Mouse (Mus musculus) spleen, adult 12 weeks (tissue): ENCODE results near the gene Kpna4.

ENCODE experiments used
- DNase-seq: peaks from one replicate; pipeline ENCODE4 v3.0.0; 2022; ENCODE audit warnings: low spot score

Gene Kpna4

GRCm38 (mm10) chr3:69126509-69127345 is at the start of gene Kpna4:
Gene Kpna4, minus strand, starts transcription at chr3:69127113.
- peak; percentile 90 for DNase-seq

GRCm38 (mm10) chr3:69175229-69175628 is 48.3 kb upstream of the Kpna4 start:
- DNase-seq = no peak

DNA sequence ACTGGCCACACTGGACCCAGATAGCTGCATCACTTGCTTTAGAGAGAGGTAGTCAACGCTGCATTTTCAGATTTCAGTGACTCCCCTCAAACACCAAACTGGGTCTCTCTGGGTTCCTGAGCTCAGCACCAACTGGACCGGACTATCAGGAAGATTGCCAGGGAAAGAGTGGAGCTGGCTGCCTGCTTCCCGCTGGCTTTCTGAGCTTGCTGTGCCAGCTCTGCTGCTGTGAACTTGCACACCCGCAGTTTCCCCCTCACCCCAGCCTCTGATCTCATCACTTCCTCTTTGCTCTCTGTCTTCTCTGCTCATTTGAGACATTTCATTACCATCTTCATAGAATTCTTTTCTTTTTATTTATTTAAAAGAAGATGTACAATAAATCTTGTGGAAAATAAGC is 44.2 kb upstream of the Kpna4 start:
- DNase-seq = no peak

DNA sequence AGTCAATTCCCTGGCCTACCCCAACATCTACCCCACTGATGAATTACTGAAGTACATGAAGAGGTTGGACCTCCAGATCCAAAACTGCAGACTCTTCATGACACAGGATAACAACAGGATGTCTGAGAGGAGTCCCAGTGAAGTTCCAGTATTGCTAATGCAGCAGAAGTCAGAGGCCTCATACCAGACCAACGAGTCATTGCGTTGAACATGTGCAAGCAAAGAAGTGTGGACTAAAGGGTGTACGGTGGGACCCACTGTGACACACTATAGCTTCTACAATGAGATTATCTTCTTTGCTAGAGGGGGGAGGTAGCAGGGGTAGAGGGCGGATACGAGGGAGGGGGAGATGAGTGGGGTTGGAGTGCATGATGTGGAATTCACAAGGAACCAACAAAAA is 42.9 kb upstream of the Kpna4 start:
- DNase-seq = no peak

- DNase-seq = no peak
These were observed 41.8 kb upstream of the Kpna4 start for GRCm38 (mm10) chr3:69168724-69169123.

DNA sequence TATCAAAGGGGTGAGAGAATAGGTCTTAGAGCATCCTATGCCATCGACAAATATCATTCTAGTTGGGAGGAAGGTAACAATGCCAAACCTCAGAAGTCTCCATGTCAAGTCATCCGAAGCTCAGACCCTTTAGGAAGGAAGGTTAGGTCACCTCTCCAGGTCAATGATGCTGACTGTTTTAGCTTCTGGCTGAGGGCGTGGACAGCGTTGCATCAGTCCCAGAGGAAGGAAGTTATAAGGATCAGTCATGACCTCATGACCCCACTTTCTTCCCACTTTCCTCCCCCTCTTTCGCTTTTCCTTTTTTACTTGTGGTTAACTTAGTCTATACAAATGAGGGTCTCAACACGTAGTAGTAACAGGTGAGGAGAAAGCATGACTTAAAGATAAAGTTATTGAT is 36.1 kb upstream of the Kpna4 start:
- DNase-seq = no peak

- no peak for DNase-seq
These were observed 33.5 kb upstream of the Kpna4 start for GRCm38 (mm10) chr3:69160429-69160828.

DNA sequence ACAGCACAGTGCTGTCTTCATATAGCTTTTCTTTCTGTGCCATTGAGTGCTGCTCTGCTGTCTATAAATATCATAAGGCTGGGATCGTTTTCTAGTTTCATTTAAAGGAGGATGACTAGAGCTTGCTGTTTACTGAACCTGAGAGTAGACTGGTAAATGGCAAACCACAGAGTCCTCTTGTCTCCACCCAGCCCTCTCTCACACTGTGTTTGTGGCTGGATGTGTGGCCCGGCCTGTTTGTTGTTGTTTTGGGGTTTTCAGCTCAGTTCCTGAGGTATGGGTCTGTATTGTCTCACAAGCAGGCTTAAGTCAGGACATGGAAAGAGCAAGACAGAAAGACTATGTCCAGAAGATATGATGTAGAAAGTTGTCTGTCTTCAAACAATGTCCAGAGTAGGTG is 32.6 kb upstream of the Kpna4 start:
- DNase-seq = no peak

- no peak for DNase-seq
These were observed 31.0 kb upstream of the Kpna4 start for GRCm38 (mm10) chr3:69157886-69158285.

DNA sequence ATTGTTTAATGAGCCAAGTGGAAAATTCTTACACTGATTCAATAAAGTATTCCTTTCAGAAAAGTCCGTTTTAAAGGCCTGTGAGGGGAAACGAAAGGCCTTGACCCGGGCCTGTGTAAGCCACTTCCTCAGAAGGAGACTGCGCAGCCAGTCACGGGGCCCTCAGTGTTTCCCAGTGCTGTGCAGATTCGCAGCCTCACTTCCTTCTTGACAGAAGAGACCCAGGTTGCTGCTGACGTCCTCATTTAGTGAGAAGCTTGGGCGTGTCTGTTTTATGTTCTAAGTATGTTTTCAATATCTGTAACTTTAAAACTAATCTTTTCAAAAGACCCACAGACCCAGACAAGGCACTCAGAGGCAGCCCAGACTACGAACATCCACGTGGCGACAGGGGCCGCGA is 29.6 kb upstream of the Kpna4 start:
- DNase-seq = peak; percentile 54

- no peak for DNase-seq
These were observed 27.8 kb upstream of the Kpna4 start for GRCm38 (mm10) chr3:69154691-69155090.

DNA sequence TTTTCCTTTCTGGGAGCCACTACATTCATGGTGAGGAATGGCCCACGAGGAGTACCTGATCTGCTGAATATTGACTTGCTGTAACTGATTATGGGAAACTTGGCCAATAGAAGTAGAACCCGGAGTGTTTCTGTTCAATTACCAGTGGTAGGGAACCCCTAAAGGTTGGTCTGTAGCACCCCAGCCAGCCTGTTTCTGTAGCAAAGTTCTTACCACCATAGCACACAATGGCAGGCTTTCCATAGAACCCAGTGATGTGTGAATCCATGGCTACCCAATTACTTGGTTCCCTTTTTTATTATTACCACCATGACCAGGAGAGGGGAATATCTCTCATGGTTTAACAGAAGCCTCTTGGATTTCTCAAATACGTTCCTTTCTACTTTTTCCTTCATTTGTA is 24.0 kb upstream of the Kpna4 start:
- DNase-seq = no peak

DNA sequence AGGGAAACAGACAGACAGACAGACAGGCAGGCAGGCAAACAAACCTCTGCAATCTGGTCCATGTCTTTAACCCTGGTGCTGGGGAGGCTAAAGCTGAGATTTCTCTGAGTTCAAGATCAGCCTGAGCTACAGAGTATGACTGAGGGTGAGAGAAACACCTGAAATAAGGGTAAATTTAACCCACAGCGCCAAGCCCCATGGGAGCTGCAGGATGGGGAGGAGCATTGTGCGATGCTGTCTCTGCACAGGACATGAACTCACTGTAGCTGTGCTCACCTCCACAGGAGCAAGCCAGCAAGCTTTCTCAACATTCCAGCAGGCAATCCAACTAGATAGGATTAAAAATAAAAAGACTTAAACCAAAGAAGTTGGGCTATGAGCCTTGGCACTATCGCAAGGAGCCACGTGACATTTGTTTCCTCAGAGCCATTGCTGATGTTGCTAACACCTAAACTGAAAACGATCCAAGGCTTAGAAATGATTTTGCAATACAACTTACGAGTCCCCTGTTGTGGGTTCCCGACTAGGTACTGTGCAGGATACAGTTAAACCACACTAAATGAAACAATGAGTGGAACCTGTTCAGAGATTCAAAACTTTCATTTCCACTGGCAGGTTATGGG is 15.6 kb upstream of the Kpna4 start:
- DNase-seq = no peak

DNA sequence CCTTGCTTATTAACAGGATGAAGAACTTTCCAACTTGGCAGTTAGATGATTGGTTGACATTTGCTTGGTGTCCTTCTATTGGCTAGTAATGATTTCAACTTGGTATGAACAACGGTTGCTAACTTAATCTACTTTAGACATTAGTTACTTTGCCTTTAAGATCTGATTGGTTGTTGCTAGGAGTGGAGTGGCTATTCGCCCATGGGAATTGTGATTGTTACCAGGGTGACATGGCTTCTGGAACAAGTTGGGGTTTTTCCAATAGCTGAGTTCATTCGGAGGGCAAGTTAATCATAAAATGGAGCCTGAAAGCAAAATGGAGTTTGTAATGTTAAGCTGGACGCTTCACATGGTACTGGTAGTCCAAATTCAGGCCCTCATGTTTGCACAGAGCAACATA is 13.9 kb upstream of the Kpna4 start:
- no peak for DNase-seq

DNA sequence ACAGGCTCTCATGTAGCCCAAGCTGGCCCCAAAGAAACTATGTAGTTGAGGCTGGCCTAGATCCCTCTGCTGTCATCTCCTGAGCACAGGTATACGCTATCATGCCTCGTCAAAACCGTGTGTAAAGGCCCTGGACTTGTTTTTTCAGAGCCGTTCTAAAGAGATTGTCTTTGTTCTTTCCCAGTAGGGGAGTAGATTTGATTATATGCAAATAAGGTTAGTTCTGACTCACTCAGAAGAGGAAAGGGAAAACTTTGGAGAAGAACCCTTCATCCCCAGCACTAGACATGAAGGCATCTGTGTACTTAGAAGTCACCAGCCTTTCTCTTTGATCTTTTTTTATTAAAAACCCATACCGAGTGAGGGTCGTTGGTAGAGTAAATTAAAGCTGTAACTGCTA is 9.1 kb upstream of the Kpna4 start:
- DNase-seq = no peak

DNA sequence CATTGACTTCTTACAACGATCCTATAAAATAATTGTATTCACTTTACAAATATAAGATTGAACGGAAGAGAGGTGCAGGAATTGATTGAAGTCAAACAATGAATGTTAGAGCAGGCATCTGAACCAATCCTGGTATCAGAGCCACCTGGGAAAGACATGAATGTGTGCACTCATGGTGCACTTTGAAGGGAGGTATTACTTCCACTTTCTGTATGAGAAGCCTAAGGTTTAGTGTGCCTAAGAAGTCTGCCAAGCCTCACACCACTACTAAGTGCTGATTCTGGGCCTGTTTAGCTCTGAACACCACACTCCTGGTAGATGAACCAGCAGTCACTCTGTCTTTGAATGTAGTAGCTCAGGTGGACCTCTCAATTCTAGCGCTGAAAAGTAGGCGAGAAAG is 4.1 kb upstream of the Kpna4 start:
- DNase-seq = no peak

DNA sequence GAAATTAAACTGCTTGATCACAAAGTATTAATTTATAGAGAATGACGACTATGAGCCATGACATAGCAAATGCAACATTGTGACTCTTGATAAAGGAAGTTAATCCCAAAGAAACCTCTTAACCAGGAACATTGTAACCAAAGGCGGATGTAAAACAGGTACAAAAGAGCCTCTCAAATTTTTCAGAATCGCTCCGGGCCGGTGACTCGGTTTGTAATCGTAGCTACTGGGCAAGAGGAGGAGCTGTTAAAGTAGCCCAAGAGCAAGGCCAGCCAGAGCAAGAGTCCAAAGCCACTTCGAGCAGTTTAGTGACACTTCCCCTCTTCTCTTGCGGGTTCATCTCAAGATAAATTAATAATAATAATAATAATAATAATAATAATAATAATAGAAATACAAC is 780 bp upstream of the Kpna4 start:
- no peak for DNase-seq

DNA sequence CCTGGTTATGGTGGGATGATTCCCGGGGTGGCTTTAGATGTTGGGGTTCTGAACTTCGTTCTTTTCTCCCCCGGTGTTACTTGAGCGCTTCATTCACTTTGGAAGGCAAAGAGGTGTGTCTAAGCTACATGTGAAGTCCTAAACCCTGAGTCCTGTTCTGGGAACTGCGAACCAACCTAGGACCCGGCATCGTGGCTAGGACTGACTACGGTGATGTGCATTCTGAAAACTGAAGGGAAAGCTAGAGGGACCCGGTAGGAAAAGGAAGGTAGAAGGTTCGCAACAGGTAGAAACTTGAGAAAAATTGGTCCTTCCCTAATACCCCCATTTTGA is 399 bp upstream of the Kpna4 start:
- DNase-seq = no peak

DNA sequence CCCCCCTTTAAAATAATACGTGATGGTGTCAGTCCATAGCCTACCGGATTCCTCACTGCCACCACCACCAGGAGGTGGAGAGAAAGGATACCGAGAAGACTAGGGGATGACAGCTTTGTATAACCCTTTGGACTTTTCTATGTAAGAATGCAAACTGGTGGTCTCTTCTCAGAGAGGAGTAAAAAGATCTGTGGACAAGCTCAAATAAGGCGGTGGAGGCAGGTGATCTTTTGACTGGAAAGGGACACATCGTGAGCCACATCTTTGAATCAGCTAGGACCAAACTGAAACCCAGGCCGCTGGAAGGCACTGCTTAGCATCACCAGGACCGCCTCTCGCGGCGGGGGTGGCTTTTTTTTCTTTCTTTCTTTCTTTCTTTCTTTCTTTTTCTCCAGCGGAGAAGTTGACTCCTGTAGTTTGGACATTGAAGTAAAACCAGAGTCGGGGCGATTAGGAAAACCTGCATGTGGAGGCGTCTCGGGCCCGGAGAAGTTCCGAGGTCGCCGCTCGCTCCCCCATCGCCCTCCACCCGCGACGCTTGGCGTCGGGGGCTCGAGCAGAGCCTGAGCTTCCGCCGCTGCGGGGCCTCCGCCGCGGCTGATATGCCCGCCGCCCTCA is 913 bp downstream of the Kpna4 start:
- DNase-seq = peak; percentile 45

DNA sequence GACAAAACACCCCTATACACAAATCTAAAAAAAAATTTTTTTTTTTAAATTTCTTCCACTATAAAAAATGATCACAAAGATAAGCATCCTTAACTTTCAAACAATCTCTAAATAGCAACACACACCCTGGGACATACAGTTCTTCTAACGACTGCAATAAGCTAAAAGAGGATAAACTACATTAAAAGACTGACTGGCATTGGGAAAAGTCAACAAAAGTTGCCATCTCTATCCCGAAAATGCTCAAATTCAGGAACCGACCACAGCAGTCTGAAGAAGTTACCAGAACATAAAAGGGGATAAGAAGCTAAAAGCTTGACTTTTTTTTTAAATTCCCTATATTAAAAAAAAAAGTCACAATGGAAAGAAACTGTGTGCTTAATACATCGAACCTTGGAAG is 1.5 kb downstream of the Kpna4 start:
- no peak for DNase-seq

- no peak for DNase-seq
These were observed 8.1 kb downstream of the Kpna4 start for GRCm38 (mm10) chr3:69118827-69119226.

- no peak for DNase-seq
These were observed 12.2 kb downstream of the Kpna4 start for GRCm38 (mm10) chr3:69114760-69115159.

DNA sequence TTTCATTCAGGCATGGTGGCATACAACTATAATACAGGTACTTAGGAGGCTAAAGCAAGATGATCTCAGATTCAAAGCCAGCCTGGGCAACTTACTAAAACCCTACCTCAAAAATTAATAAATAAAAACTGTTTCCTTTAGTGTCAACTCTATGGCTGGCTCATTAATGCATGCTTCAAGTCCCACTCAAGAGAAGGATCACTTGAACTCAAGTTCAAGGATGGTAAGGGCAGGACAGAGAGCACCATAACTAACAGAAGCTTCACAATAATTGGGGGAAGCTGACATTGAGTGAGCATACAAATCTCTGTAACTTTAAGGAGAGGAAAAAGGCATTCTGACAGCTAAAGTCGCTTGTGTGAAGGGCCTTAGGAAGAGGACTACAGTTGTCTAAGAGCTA is 13.0 kb downstream of the Kpna4 start:
- DNase-seq = no peak

GRCm38 (mm10) chr3:69109079-69109478 is 17.8 kb downstream of the Kpna4 start:
- no peak for DNase-seq
